Mouse (Mus musculus) forebrain, embryonic 12.5 days (tissue): ENCODE results near the gene Il1r1. TPM values are rescaled to one million over a fixed set of nuclear protein-coding genes. Genes with fewer than 3 reads are reported as not detected.

Experiments
- ATAC-seq: fragments of 200-750 bp; cut with Nextera tagmentation; 2 replicates; pipeline ENCODE4 v1.8.0; 2017; ENCODE audit warnings: moderate TSS enrichment; ENCODE audit not compliant: low FRiP score
- H3K27ac ChIP-seq: fragments of 300-500 bp; sonication (generic); 2 replicates; pipeline ENCODE4 v1.5.1; 2016; ENCODE audit warnings: mild to moderate bottlenecking
- H3K27me3 ChIP-seq: fragments of 300-500 bp; sonication (generic); 2 replicates; pipeline ENCODE4 v1.6.1; 2016; ENCODE audit warnings: mild to moderate bottlenecking
- H3K36me3 ChIP-seq: fragments of 300-500 bp; sonication (generic); replicated peaks from 2 replicates; pipeline ENCODE4 v1.6.1; 2016; ENCODE audit warnings: mild to moderate bottlenecking
- H3K4me1 ChIP-seq: fragments of 300-500 bp; sonication (generic); 2 replicates; pipeline ENCODE4 v1.6.1; 2016
- H3K4me2 ChIP-seq: fragments of 300-500 bp; sonication (generic); 2 replicates; pipeline ENCODE4 v1.6.1; 2016; ENCODE audit warnings: mild to moderate bottlenecking, moderate library complexity
- H3K4me3 ChIP-seq: fragments of 300-500 bp; sonication (generic); replicated peaks from 2 replicates; pipeline ENCODE4 v1.5.1; 2016; ENCODE audit warnings: mild to moderate bottlenecking
- H3K9ac ChIP-seq: fragments of 300-500 bp; sonication (generic); 2 replicates; pipeline ENCODE4 v1.6.1; 2016; ENCODE audit warnings: mild to moderate bottlenecking
- H3K9me3 ChIP-seq: fragments of 300-500 bp; sonication (generic); 2 replicates; pipeline ENCODE4 v1.6.1; 2016
- WGBS: fragments of 180-500 bp; shearing (Covaris S2); methylation state at CpG from one replicate; pipeline ENCODE4 v1.1.7; 2016; 5-methylcytosine and 5-hydroxymethylcytosine counted together
- polyA plus RNA-seq: library from polyadenylated mRNA; unstranded; fragments of >200 nt; fragmentation: Nextera tagmentation; extraction: Ambion mirVana; gene quantifications from 2 replicates; pipeline ENCODE4 v1.2.1, GENCODE M21; 2016

Gene Il1r1
- polyA plus RNA-seq, 1 experiment from 2014 or later: 0.77 TPM

DNA sequence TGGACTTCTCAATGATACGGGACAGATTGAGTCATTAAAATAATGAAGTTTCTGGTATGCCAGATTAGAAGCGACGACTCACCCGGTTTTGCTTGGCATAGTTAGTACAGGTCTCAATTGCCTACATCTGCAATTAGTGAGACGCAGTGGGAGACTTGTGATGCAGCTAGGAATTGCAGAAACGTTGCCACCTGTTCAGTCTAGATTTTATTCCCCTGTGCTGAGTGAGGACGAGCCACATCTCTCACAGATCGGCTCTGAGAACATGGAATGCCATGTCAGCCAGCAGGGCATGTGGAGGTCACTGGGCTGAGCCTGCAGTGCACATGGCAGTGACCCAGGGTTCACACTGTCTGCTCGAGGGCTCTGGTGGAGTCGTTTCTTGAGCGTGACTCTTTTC is 137.9 kb downstream of the Il1r1 start:
- H3K9ac ChIP-seq: no peak overlapping the region
- no peak for ATAC-seq
- peaks cover 9% of the 10 kb centered on the region; the same call in 1 of the 2 replicates for H3K4me1 ChIP-seq
- H3K27ac ChIP-seq: no peak overlapping the region
- H3K36me3 ChIP-seq: no peaks in the 10 kb centered on the region
- H3K4me3 ChIP-seq: no peak overlapping the region
- H3K9me3 ChIP-seq: no peaks in the 10 kb centered on the region
- 79% methylated on average over 11 of the region's 11 CpGs for WGBS
- no peak overlapping the region for H3K4me2 ChIP-seq
- H3K27me3 ChIP-seq: no peaks in the 10 kb centered on the region

Other genes with a start within 250 kb of the Il1r1 start
- 0.40 and 0.47 TPM in 2 replicates for gene Il1r2, start 151.0 kb upstream of the Il1r1 start, polyA plus RNA-seq
- 1.4 and 1.6 TPM in 2 replicates for gene Il1rl2, start 99.5 kb downstream of the Il1r1 start, polyA plus RNA-seq
- gene Il1rl1, start 204.5 kb downstream of the Il1r1 start, polyA plus RNA-seq: 0.08 TPM in 1 of 2 replicates, not detected in the other
- gene Il18r1, start 240.5 kb downstream of the Il1r1 start, polyA plus RNA-seq: not detected in 2 replicates